Mouse (Mus musculus): Measurements from ENCODE around the gene Ascl2.

The Ascl2 gene

GRCm38 (mm10) chr7:142917659-142918058 lies 51.4 kb downstream of the Ascl2 start:
- no peak for DNase-seq (ENCODE audit: low read depth)
